ENCODE assay signal across 14 mouse cellular contexts in the genomic region with DNA sequence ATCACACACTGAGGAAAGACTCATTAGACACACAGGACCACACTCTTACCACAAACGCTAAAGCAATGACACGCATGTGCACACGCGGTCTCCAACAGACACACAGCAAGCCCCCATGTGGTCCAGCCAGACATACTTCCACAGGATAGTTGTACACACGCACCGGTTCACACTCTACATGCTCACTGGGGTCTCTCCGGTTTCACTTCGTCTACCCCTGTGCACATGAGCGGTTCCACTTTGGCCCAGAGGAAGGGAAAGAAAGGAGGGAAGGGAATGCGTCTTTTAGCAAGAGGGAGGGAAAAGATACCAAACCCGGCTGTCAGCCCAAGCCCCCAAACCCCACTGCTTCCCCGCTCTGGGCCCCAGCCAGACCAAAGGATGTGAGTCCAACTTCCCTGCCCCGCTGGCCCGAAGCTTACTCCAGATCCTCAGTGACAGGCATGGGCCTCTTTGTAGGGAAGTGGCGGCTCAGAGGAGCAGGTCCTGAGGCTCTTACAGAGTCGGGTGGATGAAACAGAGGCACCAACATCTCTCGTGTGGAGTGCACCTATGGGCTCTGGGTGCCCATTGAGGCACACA. TPM values are rescaled to one million over a fixed set of nuclear protein-coding genes. Genes with fewer than 3 reads are reported as not detected.
A peak's percentile ranks its signal among the peaks of the same experiment; 100 is the strongest.
DNase-seq lines count a peak whose midpoint lies in the region; ATAC-seq and TF ChIP-seq lines count a peak whose summit lies in the region.
"Had no signal": no experiment of that assay in that cellular context is flagged by ENCODE, and none has a peak within 500 bp of the region (broad histone marks: within the 10 kb centered on the region; RNA-seq: fewer than 3 reads in every experiment).

No protein-coding gene starts in this region.

- no peaks in the 10 kb centered on the region for H3K36me3 ChIP-seq in kidney, embryonic 15.5 days
- H3K36me3 ChIP-seq in ES-Bruce4 (ENCODE audit: control insufficient read depth, insufficient read depth, low read length, poor library complexity, severe bottlenecking): no peaks in the 10 kb centered on the region
- no peaks in the 10 kb centered on the region for H3K36me3 ChIP-seq in intestine, postnatal 0 days (ENCODE audit: control insufficient read depth, insufficient read depth)

- peak overlapping the region; percentile 52; the same call in 1 of the 2 replicates for H3K4me3 ChIP-seq in kidney, embryonic 15.5 days (replicated peaks)
- peak overlapping the region; percentile 32 for H3K4me3 ChIP-seq in ES-Bruce4 (ENCODE audit: low read depth, low read length)
- H3K4me3 ChIP-seq in intestine, postnatal 0 days (ENCODE audit: low read depth, low read length): no peak overlapping the region

- 34% methylated on average over 17 of the region's 17 CpGs for WGBS in kidney, embryonic 15.5 days
- 41% methylated on average over 17 of the region's 17 CpGs for WGBS in intestine, postnatal 0 days

- ATAC-seq in kidney, embryonic 15.5 days (replicated peaks; ENCODE audit: low FRiP score): no peak
- peak; percentile 45 for ATAC-seq in common myeloid progenitor, adult 5-6 weeks (replicated peaks; ENCODE audit: low read depth, poor library complexity, severe bottlenecking)
- ATAC-seq in intestine, postnatal 0 days: no peak

- H3K4me1 ChIP-seq in kidney, embryonic 15.5 days: peaks cover 35% of the 10 kb centered on the region
- no peaks in the 10 kb centered on the region for H3K4me1 ChIP-seq in ES-Bruce4 (ENCODE audit: control insufficient read depth, insufficient read depth, low read length)
- no peaks in the 10 kb centered on the region; the same call in 1 of the 2 replicates for H3K4me1 ChIP-seq in intestine, postnatal 0 days (replicated peaks; ENCODE audit: control insufficient read depth, insufficient read depth, low read length)

- no peak overlapping the region for H3K9ac ChIP-seq in kidney, embryonic 15.5 days
- no peak overlapping the region for H3K9ac ChIP-seq in ES-Bruce4 (ENCODE audit: low read depth, poor library complexity, severe bottlenecking)
- no peak overlapping the region for H3K9ac ChIP-seq in intestine, postnatal 0 days (ENCODE audit: low read depth, low read length)

- H3K4me2 ChIP-seq in kidney, embryonic 15.5 days: peak overlapping the region; percentile 82
- 0 out of 2 replicates have a peak overlapping the region, but pooled peaks have one; percentile 21 for H3K4me2 ChIP-seq in intestine, postnatal 0 days (replicated peaks; ENCODE audit: low read depth)

- TF ChIP-seq POLR2A in ES-Bruce4 (IDR thresholded peaks at IDR 0.05; ENCODE audit: insufficient read depth, low read length): no peak

- no peak for DNase-seq in kidney, adult 8-10 months
- no peak for DNase-seq in cerebellum, adult 18-20 months
- no peak for DNase-seq in adrenal gland, postnatal 14 days
- DNase-seq: cerebellum, adult 11 months; kidney, postnatal 14 days; right cerebral cortex, postnatal 4 days; thymus, postnatal 25 days had no signal

- H3K27ac ChIP-seq in kidney, embryonic 15.5 days: peak overlapping the region; percentile 28; the same call in 1 of the 2 replicates
- no peak overlapping the region for H3K27ac ChIP-seq in ES-Bruce4 (ENCODE audit: insufficient read depth, low read length)
- no peak overlapping the region for H3K27ac ChIP-seq in intestine, postnatal 0 days (ENCODE audit: low read depth, low read length)
- H3K27ac ChIP-seq: macrophage had no signal

- peaks cover 60% of the 10 kb centered on the region for H3K27me3 ChIP-seq in kidney, embryonic 15.5 days
- peaks cover 11% of the 10 kb centered on the region; the same call in 1 of the 2 replicates for H3K27me3 ChIP-seq in ES-Bruce4 (ENCODE audit: control insufficient read depth, insufficient read depth, low read length, poor library complexity, severe bottlenecking)
- peaks cover 47% of the 10 kb centered on the region for H3K27me3 ChIP-seq in intestine, postnatal 0 days (replicated peaks; ENCODE audit: control insufficient read depth, insufficient read depth, low read length)

- H3K9me3 ChIP-seq in kidney, embryonic 15.5 days (replicated peaks): no peaks in the 10 kb centered on the region
- no peaks in the 10 kb centered on the region for H3K9me3 ChIP-seq in ES-Bruce4 (replicated peaks; ENCODE audit: control insufficient read depth, insufficient read depth, low read length, poor library complexity, severe bottlenecking)
- no peaks in the 10 kb centered on the region for H3K9me3 ChIP-seq in intestine, postnatal 0 days (ENCODE audit: control insufficient read depth)

- TF ChIP-seq CTCF in ES-Bruce4 (IDR thresholded peaks at IDR 0.05; ENCODE audit: low read depth, low read length): no peak
- TF ChIP-seq CTCF in intestine, postnatal 0 days (IDR thresholded peaks at IDR 0.05; ENCODE audit: low read depth): no peak

- TF ChIP-seq EP300 in ES-Bruce4 (IDR thresholded peaks at IDR 0.05; ENCODE audit: insufficient read depth, low read depth, low read length): no peak

RNA-seq across cellular contexts. Expression of a gene that starts 1.6 kb away (rescaled TPM):
- polyA plus RNA-seq in kidney, embryonic 15.5 days (2015; fragmentation: Nextera tagmentation; extraction: Ambion mirVana): 10.6 and 15.2 TPM in 2 replicates
- 1.0 and 1.2 TPM in 2 replicates for polyA plus RNA-seq in ES-Bruce4 (2011; ENCODE audit: insufficient read depth, insufficient read length, low read depth, missing spikeins)
- total RNA-seq in common myeloid progenitor, adult 5-6 weeks (2017): not detected in 2 replicates
- polyA plus RNA-seq in intestine, postnatal 0 days (2015; fragmentation: Nextera tagmentation; extraction: Ambion mirVana): 1.5 and 2.2 TPM in 2 replicates
- total RNA-seq in adrenal gland, postnatal 14 days (2021): 2.9 and 3.1 TPM in 2 replicates
- total RNA-seq: MEL; neutrophil, adult 5-6 weeks had no signal
- polyA plus RNA-seq: macrophage had no signal

RNA-seq across cellular contexts. Expression of a gene that starts 26.1 kb away (rescaled TPM):
- polyA plus RNA-seq in kidney, embryonic 15.5 days (2015; fragmentation: Nextera tagmentation; extraction: Ambion mirVana): 106 and 111 TPM in 2 replicates
- polyA plus RNA-seq in ES-Bruce4 (2011; ENCODE audit: insufficient read depth, insufficient read length, low read depth, missing spikeins): 62.8 TPM in 2 replicates
- 55.7 and 63.9 TPM in 2 replicates for total RNA-seq in common myeloid progenitor, adult 5-6 weeks (2017)
- 115 and 126 TPM in 2 replicates for polyA plus RNA-seq in intestine, postnatal 0 days (2015; fragmentation: Nextera tagmentation; extraction: Ambion mirVana)
- 70.8 and 75.6 TPM in 2 replicates for total RNA-seq in adrenal gland, postnatal 14 days (2021)

RNA-seq across cellular contexts. Expression of a gene that starts 32.0 kb away (rescaled TPM):
- polyA plus RNA-seq in kidney, embryonic 15.5 days (2015; fragmentation: Nextera tagmentation; extraction: Ambion mirVana): 39.6 and 40.7 TPM in 2 replicates
- 29.0 and 31.9 TPM in 2 replicates for polyA plus RNA-seq in ES-Bruce4 (2011; ENCODE audit: insufficient read depth, insufficient read length, low read depth, missing spikeins)
- 13.0 and 32.3 TPM in 2 replicates for total RNA-seq in common myeloid progenitor, adult 5-6 weeks (2017)
- 11.7 and 12.2 TPM in 2 replicates for polyA plus RNA-seq in intestine, postnatal 0 days (2015; fragmentation: Nextera tagmentation; extraction: Ambion mirVana)
- total RNA-seq in adrenal gland, postnatal 14 days (2021): 53.4 and 67.3 TPM in 2 replicates

RNA-seq across cellular contexts. Expression of a gene that starts 33.3 kb away (rescaled TPM):
- polyA plus RNA-seq in kidney, embryonic 15.5 days (2015; fragmentation: Nextera tagmentation; extraction: Ambion mirVana): 74.4 and 81.1 TPM in 2 replicates
- polyA plus RNA-seq in ES-Bruce4 (2011; ENCODE audit: insufficient read depth, insufficient read length, low read depth, missing spikeins): 31.4 and 35.7 TPM in 2 replicates
- 26.0 and 28.7 TPM in 2 replicates for total RNA-seq in common myeloid progenitor, adult 5-6 weeks (2017)
- polyA plus RNA-seq in intestine, postnatal 0 days (2015; fragmentation: Nextera tagmentation; extraction: Ambion mirVana): 41.7 and 43.0 TPM in 2 replicates
- 27.3 and 34.9 TPM in 2 replicates for total RNA-seq in adrenal gland, postnatal 14 days (2021)

RNA-seq across cellular contexts. Expression of a gene that starts 37.3 kb away (rescaled TPM):
- 4.7 and 4.9 TPM in 2 replicates for polyA plus RNA-seq in kidney, embryonic 15.5 days (2015; fragmentation: Nextera tagmentation; extraction: Ambion mirVana)
- 4.8 and 5.9 TPM in 2 replicates for polyA plus RNA-seq in ES-Bruce4 (2011; ENCODE audit: insufficient read depth, insufficient read length, low read depth, missing spikeins)
- total RNA-seq in common myeloid progenitor, adult 5-6 weeks (2017): not detected in 2 replicates
- 1.6 and 2.1 TPM in 2 replicates for polyA plus RNA-seq in intestine, postnatal 0 days (2015; fragmentation: Nextera tagmentation; extraction: Ambion mirVana)
- total RNA-seq in adrenal gland, postnatal 14 days (2021): 2.4 and 3.3 TPM in 2 replicates
- total RNA-seq: MEL; neutrophil, adult 5-6 weeks had no signal
